Mouse (Mus musculus) hindbrain, postnatal 0 days (tissue): Measurements from ENCODE around the gene Mme. TPM values are rescaled to one million over a fixed set of nuclear protein-coding genes. Genes with fewer than 3 reads are reported as not detected.

ENCODE experiments used
- ATAC-seq: fragments of 200-750 bp; cut with Nextera tagmentation; 2 replicates; pipeline ENCODE4 v1.8.0; 2017; ENCODE audit warnings: mild to moderate bottlenecking, moderate TSS enrichment, moderate library complexity
- DNase-seq: peaks from one replicate; pipeline ENCODE4 v3.0.0-alpha.2; 2015; ENCODE audit warnings: low spot score
- H3K27ac ChIP-seq: fragments of 300-500 bp; sonication (generic); 2 replicates; pipeline ENCODE4 v1.5.1; 2014; ENCODE audit warnings: mild to moderate bottlenecking
- H3K27me3 ChIP-seq: fragments of 300-500 bp; sonication (generic); 2 replicates; pipeline ENCODE4 v1.6.1; 2014; ENCODE audit warnings: low read length, mixed read lengths; ENCODE audit not compliant: insufficient read depth
- H3K36me3 ChIP-seq: fragments of 300-500 bp; sonication (generic); 2 replicates; pipeline ENCODE4 v1.6.1; 2014; ENCODE audit warnings: low read length, mixed read lengths; ENCODE audit not compliant: insufficient read depth
- H3K4me1 ChIP-seq: fragments of 300-500 bp; sonication (generic); 2 replicates; pipeline ENCODE4 v1.6.1; 2014; ENCODE audit warnings: antibody characterized with exemption, low read length, mixed read lengths; ENCODE audit not compliant: insufficient read depth
- H3K4me2 ChIP-seq: fragments of 300-500 bp; sonication (generic); 2 replicates; pipeline ENCODE4 v1.6.1; 2014; ENCODE audit warnings: low read depth, mild to moderate bottlenecking, low read length, moderate library complexity, mixed read lengths
- H3K4me3 ChIP-seq: fragments of 300-500 bp; sonication (generic); 2 replicates; pipeline ENCODE4 v1.5.1; 2014; ENCODE audit warnings: low read length
- H3K9ac ChIP-seq: fragments of 300-500 bp; sonication (generic); replicated peaks from 2 replicates; pipeline ENCODE4 v1.6.1; 2014; ENCODE audit warnings: mild to moderate bottlenecking, low read length, moderate library complexity, mixed read lengths
- H3K9me3 ChIP-seq: fragments of 300-500 bp; sonication (generic); 2 replicates; pipeline ENCODE4 v1.6.1; 2016; ENCODE audit warnings: low read length, mixed read lengths
- CTCF ChIP-seq: IDR thresholded peaks from 2 replicates; pipeline ENCODE4 v1.5.1; 2016; ENCODE audit warnings: antibody characterized with exemption, control low read depth, low read depth
- WGBS: fragments of 180-500 bp; shearing (Covaris S2); extraction: QIAGEN DNeasy Blood & Tissue Kit; methylation state at CpG from one replicate; pipeline ENCODE4 v1.1.7; 2014; 5-methylcytosine and 5-hydroxymethylcytosine counted together
- polyA plus RNA-seq: library from polyadenylated mRNA; unstranded; fragments of >200 nt; fragmentation: Nextera tagmentation; extraction: Ambion mirVana; gene quantifications from 2 replicates; pipeline ENCODE4 v1.2.1, GENCODE M21; 2015
- total RNA-seq: library from RNA; depleted of rRNA; stranded (reverse); fragments of >200 nt; gene quantifications from 2 replicates; pipeline ENCODE4 v1.2.3, GENCODE M21; 2014

The Mme gene
- total and polyA plus RNA-seq, 2 experiments from 2014 or later, result 2.5 to 4.9 TPM

DNA sequence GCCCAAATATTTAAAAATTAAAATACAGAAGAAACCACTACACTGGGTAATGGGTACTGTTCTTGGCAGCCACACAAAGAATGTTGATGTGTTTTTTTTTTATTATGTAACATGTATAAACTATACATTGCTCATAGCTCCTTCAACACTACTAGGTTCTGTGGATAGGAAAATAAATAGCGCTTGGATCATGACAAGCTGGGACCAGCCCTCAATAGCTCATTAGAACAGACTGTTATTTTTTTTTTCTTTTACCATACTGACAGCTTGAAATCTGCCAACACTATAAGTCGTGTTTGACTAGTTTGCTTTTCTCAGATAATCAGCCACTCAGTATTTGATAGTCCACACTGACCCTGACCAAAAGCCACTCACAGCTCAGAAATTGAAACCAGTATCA is 150.0 kb downstream of the Mme start:
- H3K9me3 ChIP-seq, result no peaks in the 10 kb centered on the region
- no peaks in the 10 kb centered on the region for H3K4me1 ChIP-seq
- no peaks in the 10 kb centered on the region for H3K27me3 ChIP-seq
- TF ChIP-seq CTCF, result no peak
- no peak overlapping the region for H3K27ac ChIP-seq
- WGBS, result 81% methylated on average over 2 of the region's 2 CpGs
- no peak overlapping the region for H3K9ac ChIP-seq
- DNase-seq (no peak), ATAC-seq (no peak)
- no peaks in the 10 kb centered on the region for H3K36me3 ChIP-seq
- H3K4me3 ChIP-seq, result no peak overlapping the region
- no peak overlapping the region for H3K4me2 ChIP-seq

GRCm38 (mm10) chr3:63394424-63394941 is 153.1 kb downstream of the Mme start:
- H3K27ac ChIP-seq, result no peak overlapping the region
- no peak for TF ChIP-seq CTCF
- no peaks in the 10 kb centered on the region for H3K4me1 ChIP-seq
- H3K9ac ChIP-seq, result no peak overlapping the region
- WGBS, result 83% methylated on average over 4 of the region's 4 CpGs
- H3K9me3 ChIP-seq, result no peaks in the 10 kb centered on the region
- H3K4me3 ChIP-seq, result no peak overlapping the region
- no peak for DNase-seq
- H3K4me2 ChIP-seq, result no peak overlapping the region
- no peaks in the 10 kb centered on the region for H3K27me3 ChIP-seq
- no peak for ATAC-seq
- no peaks in the 10 kb centered on the region for H3K36me3 ChIP-seq

- DNase-seq (no peak), ATAC-seq (no peak)
- no peaks in the 10 kb centered on the region for H3K27me3 ChIP-seq
- WGBS, result 77% methylated on average over 4 of the region's 4 CpGs
- H3K4me1 ChIP-seq, result no peaks in the 10 kb centered on the region
- no peak overlapping the region for H3K27ac ChIP-seq
- no peak overlapping the region for H3K4me3 ChIP-seq
- no peak overlapping the region for H3K4me2 ChIP-seq
- TF ChIP-seq CTCF, result no peak
- H3K9ac ChIP-seq, result no peak overlapping the region
- no peaks in the 10 kb centered on the region for H3K9me3 ChIP-seq
- H3K36me3 ChIP-seq, result no peaks in the 10 kb centered on the region
Observed at GRCm38 (mm10) chr3:63398171-63398570, 156.8 kb downstream of the Mme start.

DNA sequence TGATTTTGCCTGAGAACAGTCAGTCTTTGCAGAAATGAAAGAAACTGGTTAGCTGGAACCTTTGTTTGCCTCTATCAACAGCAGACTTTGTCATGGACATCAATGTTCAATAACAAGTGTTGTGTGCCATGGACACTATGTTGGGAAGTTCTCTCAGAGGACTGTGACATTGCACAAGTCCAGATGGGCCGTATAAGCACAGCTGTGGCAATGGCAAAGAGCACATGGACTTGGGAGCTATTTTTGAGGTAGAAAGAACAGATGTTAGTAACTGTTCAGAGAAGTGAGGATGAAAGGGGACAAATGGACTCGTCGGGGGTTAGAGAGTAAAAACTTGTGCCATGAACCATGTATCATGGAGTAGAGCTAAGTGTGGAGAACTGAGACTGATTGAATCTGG is 165.1 kb downstream of the Mme start:
- Histone ChIP-seq H3K4me3 (no peak overlapping the region), H3K27me3 (no peaks in the 10 kb centered on the region), H3K4me1 (no peaks in the 10 kb centered on the region), H3K9me3 (no peaks in the 10 kb centered on the region), H3K36me3 (no peaks in the 10 kb centered on the region), H3K9ac (no peak overlapping the region), H3K4me2 (no peak overlapping the region), H3K27ac (no peak overlapping the region)
- no peak for ATAC-seq
- TF ChIP-seq CTCF, result no peak
- DNase-seq, result no peak
- WGBS, result 94% methylated on average over 3 of the region's 3 CpGs

DNA sequence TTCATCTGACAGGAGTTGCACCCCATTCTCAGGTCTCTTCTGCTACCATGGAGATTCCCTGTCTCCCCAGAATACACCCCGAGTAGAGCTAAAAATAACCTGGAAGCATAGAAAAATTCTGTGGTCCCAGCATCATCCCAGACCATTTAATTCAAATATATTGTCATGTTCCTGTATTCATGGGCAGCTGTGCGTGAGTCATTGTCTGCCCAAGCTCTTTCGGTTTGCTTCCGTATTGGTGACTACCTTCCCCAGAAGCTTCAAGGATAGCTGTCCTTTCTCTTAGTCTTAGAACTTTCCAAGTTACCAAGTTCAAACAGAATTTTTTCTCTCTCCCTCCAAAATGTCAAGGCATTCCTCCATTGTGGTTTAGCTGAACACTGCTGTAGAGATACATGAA is 169.7 kb downstream of the Mme start:
- H3K27ac ChIP-seq, result no peak overlapping the region
- H3K4me1 ChIP-seq, result no peaks in the 10 kb centered on the region
- ATAC-seq (no peak), DNase-seq (no peak)
- 78% methylated on average over 4 of the region's 4 CpGs for WGBS
- H3K9ac ChIP-seq, result no peak overlapping the region
- no peak overlapping the region for H3K4me2 ChIP-seq
- H3K9me3 ChIP-seq, result no peaks in the 10 kb centered on the region
- TF ChIP-seq CTCF, result no peak
- H3K36me3 ChIP-seq, result no peaks in the 10 kb centered on the region
- H3K4me3 ChIP-seq, result no peak overlapping the region
- no peaks in the 10 kb centered on the region for H3K27me3 ChIP-seq

DNA sequence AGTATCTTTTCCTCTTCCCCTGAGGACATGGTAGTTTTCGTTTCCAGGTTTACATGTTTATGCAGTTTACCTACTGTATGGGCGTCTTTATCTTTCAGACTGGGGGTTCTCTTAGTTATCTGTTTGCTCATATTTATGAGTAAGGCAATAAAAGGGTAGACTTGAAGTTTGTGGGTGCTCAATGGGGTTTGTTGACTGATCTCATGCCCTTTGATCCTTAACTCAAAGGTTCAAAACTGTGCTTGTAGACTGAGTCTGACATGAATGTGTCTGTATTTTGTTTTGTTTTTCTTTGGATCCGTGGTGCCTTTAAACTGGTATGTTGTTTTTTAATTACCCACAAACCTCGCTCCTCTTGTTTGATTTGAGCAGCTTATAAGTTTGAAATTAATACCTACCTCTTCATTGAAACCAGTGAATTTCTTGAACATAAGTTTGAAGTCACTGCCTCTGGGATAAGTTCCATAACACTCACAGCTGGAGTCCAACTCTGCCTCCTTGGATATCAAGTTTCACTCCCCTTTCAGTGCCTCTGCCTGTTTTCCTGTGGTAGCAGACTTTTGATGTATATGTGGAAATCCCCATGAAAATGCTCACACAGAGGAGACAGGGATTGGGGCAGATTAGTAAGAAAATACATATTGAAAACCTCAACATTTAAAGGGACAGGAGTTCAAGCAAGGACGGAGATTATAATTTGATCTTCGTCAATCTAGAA is 171.0 kb downstream of the Mme start:
- H3K4me3 ChIP-seq, result no peak overlapping the region
- ATAC-seq, result no peak
- no peak overlapping the region for H3K27ac ChIP-seq
- no peak overlapping the region for H3K9ac ChIP-seq
- no peaks in the 10 kb centered on the region for H3K36me3 ChIP-seq
- H3K4me2 ChIP-seq, result no peak overlapping the region
- DNase-seq, result no peak
- WGBS, result 76% methylated on average over 6 of the region's 6 CpGs
- H3K27me3 ChIP-seq, result no peaks in the 10 kb centered on the region
- no peaks in the 10 kb centered on the region for H3K4me1 ChIP-seq
- TF ChIP-seq CTCF, result no peak
- no peaks in the 10 kb centered on the region for H3K9me3 ChIP-seq
